Mouse (Mus musculus) intestine, embryonic 14.5 days (tissue): ENCODE data around the gene Vars. TPM values are rescaled to one million over a fixed set of nuclear protein-coding genes. Genes with fewer than 3 reads are reported as not detected.

Experiments used
- ATAC-seq: fragments of 200-750 bp; cut with Nextera tagmentation; replicated peaks from 2 replicates; pipeline ENCODE4 v1.8.0; 2017; ENCODE audit warnings: low read depth, moderate number of reproducible peaks, moderate TSS enrichment, moderate library complexity; ENCODE audit not compliant: low FRiP score, low TSS enrichment
- DNase-seq: peaks from one replicate; pipeline ENCODE4 v3.0.0-alpha.2; 2018; ENCODE audit warnings: low spot score
- H3K27ac ChIP-seq: fragments of 300-500 bp; sonication (generic); 2 replicates; pipeline ENCODE4 v1.5.1; 2014; ENCODE audit warnings: low read depth, mild to moderate bottlenecking, control low read depth
- H3K27me3 ChIP-seq: fragments of 300-500 bp; sonication (generic); replicated peaks from 2 replicates; pipeline ENCODE4 v1.6.1; 2014; ENCODE audit warnings: low read length, control low read depth; ENCODE audit not compliant: control insufficient read depth, insufficient read depth
- H3K36me3 ChIP-seq: fragments of 300-500 bp; sonication (generic); 2 replicates; pipeline ENCODE4 v1.6.1; 2014; ENCODE audit warnings: low read length, control low read depth; ENCODE audit not compliant: control insufficient read depth, insufficient read depth
- H3K4me1 ChIP-seq: fragments of 300-500 bp; sonication (generic); replicated peaks from 2 replicates; pipeline ENCODE4 v1.6.1; 2014; ENCODE audit warnings: low read length, control low read depth, mixed read lengths; ENCODE audit not compliant: control insufficient read depth, insufficient read depth
- H3K4me2 ChIP-seq: fragments of 300-500 bp; sonication (generic); 2 replicates; pipeline ENCODE4 v1.6.1; 2014; ENCODE audit warnings: low read length
- H3K4me3 ChIP-seq: fragments of 300-500 bp; sonication (generic); 2 replicates; pipeline ENCODE4 v1.5.1; 2014; ENCODE audit warnings: low read depth, low read length, control low read depth, mixed read lengths
- H3K9ac ChIP-seq: fragments of 300-500 bp; sonication (generic); 2 replicates; pipeline ENCODE4 v1.6.1; 2014; ENCODE audit warnings: mild to moderate bottlenecking, low read length
- H3K9me3 ChIP-seq: fragments of 300-500 bp; sonication (generic); 2 replicates; pipeline ENCODE4 v1.6.1; 2016; ENCODE audit warnings: low read length, control low read depth; ENCODE audit not compliant: control insufficient read depth
- WGBS: fragments of 180-500 bp; shearing (Covaris S2); extraction: QIAGEN DNeasy Blood & Tissue Kit; methylation state at CpG from one replicate; pipeline ENCODE4 v1.1.7; 2014; 5-methylcytosine and 5-hydroxymethylcytosine counted together
- polyA plus RNA-seq: library from polyadenylated mRNA; unstranded; fragments of >200 nt; fragmentation: Nextera tagmentation; extraction: Ambion mirVana; gene quantifications from 2 replicates; pipeline ENCODE4 v1.2.1, GENCODE M21; 2014

Vars gene
- polyA plus RNA-seq, 1 experiment from 2014 or later = 133 TPM

DNA sequence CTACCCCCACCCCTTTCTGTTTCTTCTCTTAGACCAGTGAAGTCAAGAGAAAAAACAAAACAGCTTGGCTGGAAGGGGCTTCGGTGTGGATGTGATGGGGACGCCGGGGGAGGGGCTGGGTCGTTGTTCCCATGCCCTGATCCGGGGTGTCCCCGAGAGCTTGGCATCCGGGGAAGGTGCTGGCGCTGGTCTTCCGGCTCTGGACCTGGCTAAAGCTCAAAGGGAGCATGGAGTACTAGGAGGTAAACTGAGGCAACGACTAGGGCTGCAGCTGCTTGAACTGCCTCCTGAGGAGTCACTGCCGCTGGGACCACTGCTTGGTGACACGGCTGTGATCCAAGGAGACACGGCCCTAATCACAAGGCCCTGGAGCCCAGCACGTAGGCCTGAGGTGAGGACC is 59.3 kb downstream of the Vars start:
- peak overlapping the region; percentile 89 for H3K4me3 ChIP-seq
- peak overlapping the region; percentile 99 for H3K4me2 ChIP-seq
- H3K27me3 ChIP-seq = no peaks in the 10 kb centered on the region
- no peak overlapping the region for H3K27ac ChIP-seq
- WGBS = 26% methylated on average over 14 of the region's 14 CpGs
- ATAC-seq (no peak), DNase-seq (no peak)
- H3K36me3 ChIP-seq = peaks cover 52% of the 10 kb centered on the region
- H3K9me3 ChIP-seq = no peaks in the 10 kb centered on the region
- peaks cover 21% of the 10 kb centered on the region for H3K4me1 ChIP-seq
- H3K9ac ChIP-seq = peak overlapping the region; percentile 81

DNA sequence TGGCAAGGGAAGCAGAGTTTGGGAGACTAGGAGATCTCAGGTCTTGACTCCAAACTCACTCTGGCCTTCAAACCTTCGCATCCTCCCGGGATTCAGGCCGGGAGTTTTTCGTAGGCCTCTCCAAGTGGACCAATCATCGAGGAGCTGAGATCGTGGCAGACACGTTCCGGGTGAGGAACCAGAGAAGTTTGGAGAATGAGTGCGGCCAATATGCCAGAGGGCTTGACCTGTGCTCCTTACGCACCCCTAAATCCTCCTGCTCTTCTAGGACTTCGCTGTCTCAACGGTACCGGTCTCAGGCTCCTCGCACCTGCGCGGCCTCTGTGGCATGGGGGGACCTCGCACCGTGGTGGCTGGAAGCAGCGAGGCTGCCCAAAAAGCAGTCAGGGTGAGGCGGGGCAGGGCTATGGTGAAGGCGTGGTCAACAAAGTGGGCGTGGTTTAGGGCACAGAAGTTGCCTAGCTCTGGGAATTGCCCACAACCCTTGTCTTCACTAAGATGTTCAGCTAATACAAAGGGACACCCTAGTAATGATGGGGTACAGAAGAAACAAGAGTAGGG is 60.0 kb downstream of the Vars start:
- peaks cover 28% of the 10 kb centered on the region for H3K4me1 ChIP-seq
- ATAC-seq (no peak), DNase-seq (no peak)
- H3K36me3 ChIP-seq = peaks cover 44% of the 10 kb centered on the region
- peak overlapping the region; percentile 89 for H3K4me3 ChIP-seq
- 58% methylated on average over 22 of the region's 22 CpGs for WGBS
- H3K4me2 ChIP-seq = peak overlapping the region; percentile 99
- H3K27me3 ChIP-seq = no peaks in the 10 kb centered on the region
- peak overlapping the region; percentile 81 for H3K9ac ChIP-seq
- no peak overlapping the region for H3K27ac ChIP-seq
- no peaks in the 10 kb centered on the region for H3K9me3 ChIP-seq

DNA sequence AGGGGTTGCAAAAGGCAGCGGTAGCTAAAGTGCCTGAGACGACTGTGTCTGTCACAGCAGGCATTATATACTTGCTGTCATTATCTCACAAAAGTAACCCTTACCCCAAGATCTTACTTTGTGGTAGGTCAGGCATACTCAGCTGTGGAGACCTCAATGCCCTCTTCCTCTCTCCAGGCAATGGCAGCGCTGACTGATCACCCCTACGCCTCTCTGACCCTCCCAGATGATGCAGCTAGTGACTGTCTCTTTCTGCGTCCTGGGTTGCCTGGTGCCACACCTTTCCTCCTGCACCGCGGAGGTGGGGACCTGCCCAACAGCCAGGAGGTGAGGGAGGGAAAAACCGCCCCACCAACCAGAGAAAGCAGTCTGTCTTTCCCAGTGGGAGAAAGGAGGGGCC is 60.5 kb downstream of the Vars start:
- Histone ChIP-seq H3K27me3 (peaks cover 4% of the 10 kb centered on the region; the same call in 1 of the 2 replicates), H3K4me3 (no peak overlapping the region), H3K9ac (no peak overlapping the region), H3K9me3 (no peaks in the 10 kb centered on the region), H3K4me2 (no peak overlapping the region), H3K4me1 (peaks cover 28% of the 10 kb centered on the region), H3K27ac (no peak overlapping the region), H3K36me3 (peaks cover 39% of the 10 kb centered on the region)
- DNase-seq = no peak
- ATAC-seq = no peak
- WGBS = 84% methylated on average over 8 of the region's 8 CpGs

DNA sequence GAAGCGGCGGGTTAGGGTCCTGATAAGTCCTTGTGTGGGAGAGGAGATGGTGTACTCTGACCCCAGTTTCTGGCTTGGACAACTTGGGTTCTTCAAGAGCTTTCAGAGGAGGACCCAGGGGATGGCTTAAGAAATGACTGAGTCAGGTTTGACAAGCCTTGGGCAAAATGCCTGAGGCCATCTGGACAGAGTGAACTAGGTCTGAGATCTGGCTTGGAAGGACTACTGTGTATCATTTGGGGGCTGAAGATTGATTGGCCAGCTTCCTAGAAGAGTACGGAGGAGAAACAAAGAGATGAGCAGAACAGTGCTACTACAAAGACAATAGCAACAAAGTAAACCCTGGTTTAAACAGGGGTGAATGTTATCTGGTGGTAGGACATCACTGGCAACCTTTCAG is 62.7 kb downstream of the Vars start:
- Histone ChIP-seq H3K9ac (no peak overlapping the region), H3K4me3 (no peak overlapping the region), H3K9me3 (no peaks in the 10 kb centered on the region), H3K4me2 (no peak overlapping the region), H3K4me1 (peaks cover 28% of the 10 kb centered on the region), H3K27me3 (peaks cover 9% of the 10 kb centered on the region; the same call in 1 of the 2 replicates), H3K36me3 (peaks cover 21% of the 10 kb centered on the region), H3K27ac (no peak overlapping the region)
- no peak for ATAC-seq
- DNase-seq = no peak
- WGBS = 85% methylated on average over 3 of the region's 3 CpGs

DNA sequence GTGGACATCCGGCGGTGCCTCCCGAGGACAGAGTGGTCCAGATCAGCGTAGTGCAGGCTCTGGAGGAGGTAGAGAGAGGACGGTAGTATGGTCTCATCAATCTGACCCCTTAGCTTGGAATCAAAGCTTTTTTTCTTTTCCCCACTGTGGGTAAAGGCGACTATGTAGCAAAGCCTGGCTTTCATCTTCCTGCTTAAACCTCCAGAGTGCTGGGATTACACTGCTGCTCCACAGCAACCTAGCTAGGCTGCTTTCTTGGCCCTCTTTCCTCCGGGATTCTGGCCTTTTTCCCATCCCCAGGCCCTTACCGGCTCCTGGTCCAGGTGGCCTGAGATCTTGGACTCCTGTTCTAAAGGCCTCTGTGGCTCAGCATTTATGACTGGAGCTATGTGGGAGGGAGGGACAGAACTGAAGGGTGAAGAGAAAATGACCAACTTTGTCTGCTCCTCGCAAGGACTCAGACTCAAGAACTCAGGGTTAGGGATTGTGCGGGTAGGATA is 63.6 kb downstream of the Vars start:
- H3K4me3 ChIP-seq = peak overlapping the region; percentile 2; the same call in 1 of the 2 replicates
- peak overlapping the region; percentile 29; the same call in 1 of the 2 replicates for H3K27ac ChIP-seq
- 33% methylated on average over 10 of the region's 10 CpGs for WGBS
- peaks cover 20% of the 10 kb centered on the region for H3K36me3 ChIP-seq
- DNase-seq = no peak
- no peak for ATAC-seq
- H3K9ac ChIP-seq = no peak overlapping the region
- peak overlapping the region; percentile 71 for H3K4me2 ChIP-seq
- peaks cover 28% of the 10 kb centered on the region for H3K4me1 ChIP-seq
- H3K9me3 ChIP-seq = no peaks in the 10 kb centered on the region
- peaks cover 9% of the 10 kb centered on the region; the same call in 1 of the 2 replicates for H3K27me3 ChIP-seq

DNA sequence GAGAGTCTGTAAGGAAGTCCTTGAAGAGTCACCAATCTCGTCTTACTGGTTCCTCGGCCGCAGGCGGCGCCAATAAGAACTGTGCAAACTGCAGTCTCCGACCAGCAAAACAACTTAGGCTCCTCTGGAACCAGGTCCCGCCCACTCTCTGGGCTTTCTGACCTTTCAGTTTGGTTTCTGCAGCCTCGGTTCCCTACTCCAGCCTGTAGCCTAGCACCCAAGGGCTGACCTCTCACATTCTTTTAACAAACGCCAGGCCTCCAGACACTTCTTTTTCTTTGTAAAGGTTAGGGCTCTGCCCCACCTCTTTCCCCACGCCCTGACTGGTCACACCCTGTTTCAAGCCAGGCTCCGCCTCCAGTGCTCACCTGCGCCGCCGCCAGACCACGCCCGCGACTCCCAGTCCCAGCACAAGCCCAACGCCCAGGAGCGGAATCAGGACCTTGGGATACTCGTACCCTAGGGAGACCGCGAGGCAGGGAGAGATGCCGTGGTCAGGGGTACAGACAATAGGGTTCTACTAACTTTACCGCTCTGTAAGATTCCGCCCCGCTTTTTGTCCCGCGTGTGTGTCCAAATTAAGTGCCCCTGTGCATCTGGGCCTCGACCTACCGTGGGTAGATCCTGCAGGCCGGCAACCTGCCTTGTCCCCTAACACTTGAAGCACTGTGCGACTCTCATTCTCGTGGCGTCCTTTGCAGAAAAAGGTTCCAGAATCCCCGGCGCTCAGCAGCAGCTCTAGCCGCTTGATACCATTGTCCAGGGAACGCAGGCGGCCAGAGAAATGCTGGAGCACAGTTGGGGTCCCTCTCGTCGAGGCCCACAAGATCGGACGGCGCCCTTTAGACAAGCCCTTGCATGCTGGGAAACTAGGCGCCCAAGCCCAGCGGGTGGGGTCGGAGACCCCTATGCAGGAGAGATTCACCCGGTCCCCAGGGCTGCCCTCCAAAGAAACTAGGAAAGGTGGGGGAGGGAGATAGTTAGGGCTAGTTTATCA is 64.5 kb downstream of the Vars start, which contains the start of gene Ly6g6c:
Gene Ly6g6c (plus strand): TSS at position 438 of the 997 bp plus-strand sequence.
- DNase-seq (peak; percentile 84), ATAC-seq (peak; percentile 78)
- Histone ChIP-seq H3K27me3 (peaks cover 9% of the 10 kb centered on the region; the same call in 1 of the 2 replicates), H3K9ac (peak within 1 kb of the TSS; percentile 31), H3K4me1 (peaks cover 24% of the 10 kb centered on the region), H3K36me3 (peaks cover 20% of the 10 kb centered on the region), H3K4me3 (peak within 1 kb of the TSS; percentile 25), H3K4me2 (peak within 1 kb of the TSS; percentile 71), H3K27ac (peak within 1 kb of the TSS; percentile 29; the same call in 1 of the 2 replicates), H3K9me3 (no peaks in the 10 kb centered on the region)
- WGBS = 2% methylated on average over 47 of the region's 48 CpGs

Other genes starting within 250 kb of the Vars start
- gene Cyp21a1, start 196.4 kb upstream of the Vars start, polyA plus RNA-seq = not detected in 2 replicates
- 22.0 and 25.8 TPM in 2 replicates for gene Stk19, start 164.0 kb upstream of the Vars start, polyA plus RNA-seq
- gene Dxo, start 164.0 kb upstream of the Vars start, polyA plus RNA-seq = 58.2 and 63.4 TPM in 2 replicates
- 42.0 and 45.9 TPM in 2 replicates for gene Skiv2l, start 150.8 kb upstream of the Vars start, polyA plus RNA-seq
- gene Nelfe, start 150.6 kb upstream of the Vars start, polyA plus RNA-seq = 121 and 123 TPM in 2 replicates
- 19.4 and 24.2 TPM in 2 replicates for gene Cfb, start 138.5 kb upstream of the Vars start, polyA plus RNA-seq
- gene Zbtb12, start 121.5 kb upstream of the Vars start, polyA plus RNA-seq = 1.4 and 1.6 TPM in 2 replicates
- not detected in 2 replicates for gene Gm20547, start 118.9 kb upstream of the Vars start, polyA plus RNA-seq
- gene C2, start 102.7 kb upstream of the Vars start, polyA plus RNA-seq = 6.8 and 7.5 TPM in 2 replicates
- gene Ehmt2, start 102.5 kb upstream of the Vars start, polyA plus RNA-seq = 73.4 and 75.2 TPM in 2 replicates
- gene Slc44a4, start 86.5 kb upstream of the Vars start, polyA plus RNA-seq = 25.4 and 28.4 TPM in 2 replicates
- gene Neu1, start 69.7 kb upstream of the Vars start, polyA plus RNA-seq = 40.1 and 42.8 TPM in 2 replicates
- gene Hspa1b, start 41.7 kb upstream of the Vars start, polyA plus RNA-seq = 0.24 and 0.46 TPM in 2 replicates
- gene Gm20481, start 31.1 kb upstream of the Vars start, polyA plus RNA-seq = not detected in 2 replicates
- gene Hspa1a, start 28.8 kb upstream of the Vars start, polyA plus RNA-seq = 3.5 and 4.5 TPM in 2 replicates
- 0.53 and 1.2 TPM in 2 replicates for gene Hspa1l, start 28.3 kb upstream of the Vars start, polyA plus RNA-seq
- 216 and 228 TPM in 2 replicates for gene Lsm2, start 19.1 kb upstream of the Vars start, polyA plus RNA-seq
- gene Vwa7, start 15.6 kb downstream of the Vars start, polyA plus RNA-seq = 0.19 and 0.26 TPM in 2 replicates
- gene Sapcd1, start 27.0 kb downstream of the Vars start, polyA plus RNA-seq = 20.7 and 21.5 TPM in 2 replicates
- 3.6 and 3.9 TPM in 2 replicates for gene Msh5, start 45.8 kb downstream of the Vars start, polyA plus RNA-seq
- gene Clic1, start 49.0 kb downstream of the Vars start, polyA plus RNA-seq = 113 and 141 TPM in 2 replicates
- gene Ddah2, start 58.0 kb downstream of the Vars start, polyA plus RNA-seq = 278 and 333 TPM in 2 replicates
- not detected in 2 replicates for gene Ly6g6c, start 64.4 kb downstream of the Vars start, polyA plus RNA-seq
- 0.55 and 0.81 TPM in 2 replicates for gene Mpig6b, start 65.2 kb downstream of the Vars start, polyA plus RNA-seq
- gene Ly6g6e, start 75.9 kb downstream of the Vars start, polyA plus RNA-seq = 1.3 and 2.8 TPM in 2 replicates
- gene Ly6g6d, start 77.1 kb downstream of the Vars start, polyA plus RNA-seq = 5.0 and 6.1 TPM in 2 replicates
- gene Ly6g6f, start 84.6 kb downstream of the Vars start, polyA plus RNA-seq = 0.27 TPM in 1 of 2 replicates, not detected in the other
- gene Abhd16a, start 88.3 kb downstream of the Vars start, polyA plus RNA-seq = 86.4 and 91.0 TPM in 2 replicates
- gene Ly6g5c, start 107.3 kb downstream of the Vars start, polyA plus RNA-seq = not detected in 2 replicates
- 0.64 and 0.75 TPM in 2 replicates for gene Ly6g5b, start 114.4 kb downstream of the Vars start, polyA plus RNA-seq
- gene Gpank1, start 120.5 kb downstream of the Vars start, polyA plus RNA-seq = 19.7 and 24.7 TPM in 2 replicates
- gene Csnk2b, start 121.1 kb downstream of the Vars start, polyA plus RNA-seq = 275 and 286 TPM in 2 replicates
- gene D17H6S53E, start 125.4 kb downstream of the Vars start, polyA plus RNA-seq = 8.4 and 10.8 TPM in 2 replicates
- 0.95 and 1.5 TPM in 2 replicates for gene Apom, start 131.1 kb downstream of the Vars start, polyA plus RNA-seq
- 75.5 and 79.5 TPM in 2 replicates for gene Bag6, start 134.2 kb downstream of the Vars start, polyA plus RNA-seq
- gene Prrc2a, start 163.9 kb downstream of the Vars start, polyA plus RNA-seq = 186 and 196 TPM in 2 replicates
- 15.4 and 17.5 TPM in 2 replicates for gene Aif1, start 175.1 kb downstream of the Vars start, polyA plus RNA-seq
- gene Lst1, start 187.5 kb downstream of the Vars start, polyA plus RNA-seq = 16.9 and 19.1 TPM in 2 replicates
- gene Ltb, start 193.5 kb downstream of the Vars start, polyA plus RNA-seq = 1.1 and 1.5 TPM in 2 replicates
- 0.12 and 0.28 TPM in 2 replicates for gene Tnf, start 201.0 kb downstream of the Vars start, polyA plus RNA-seq
- 0.81 and 0.85 TPM in 2 replicates for gene Lta, start 204.4 kb downstream of the Vars start, polyA plus RNA-seq
- gene Gm16181, start 219.8 kb downstream of the Vars start, polyA plus RNA-seq = 0.39 and 0.88 TPM in 2 replicates
- gene Atp6v1g2, start 232.7 kb downstream of the Vars start, polyA plus RNA-seq = 5.8 and 5.9 TPM in 2 replicates
- 3.1 and 4.3 TPM in 2 replicates for gene Nfkbil1, start 234.8 kb downstream of the Vars start, polyA plus RNA-seq
- 458 and 500 TPM in 2 replicates for gene Ddx39b, start 240.8 kb downstream of the Vars start, polyA plus RNA-seq